Mouse (Mus musculus): ENCODE measurements around the gene Sh2d6. TPM values are rescaled to one million over a fixed set of nuclear protein-coding genes. Genes with fewer than 3 reads are reported as not detected.
"Not testable (repeated sequence)": the region's sequence is repeated elsewhere in the genome, so short reads cannot be mapped to it uniquely, and the experiment has no call there.

Sh2d6 gene
- polyA plus RNA-seq, 1 experiment from 2014 or later, result not detected

- no peak overlapping the region for H3K4me2 ChIP-seq (ENCODE audit: low read depth, low read length)
- H3K4me1 ChIP-seq (ENCODE audit: control insufficient read depth, low read depth, low read length), result no peaks in the 10 kb centered on the region
- no peak for ATAC-seq (ENCODE audit: low read depth)
- H3K36me3 ChIP-seq (ENCODE audit: control insufficient read depth, insufficient read depth), result no peaks in the 10 kb centered on the region
- H3K27me3 ChIP-seq (ENCODE audit: control insufficient read depth, insufficient read depth, low read depth, low read length), result no peaks in the 10 kb centered on the region
- no peaks in the 10 kb centered on the region for H3K9me3 ChIP-seq (replicated peaks; ENCODE audit: control insufficient read depth, low read length)
- H3K4me3 ChIP-seq (ENCODE audit: low read depth, low read length), result no peak overlapping the region
- H3K27ac ChIP-seq (ENCODE audit: low read length), result no peak overlapping the region
- no peak overlapping the region for H3K9ac ChIP-seq (ENCODE audit: low read depth, low read length)
- WGBS (ENCODE audit: insufficient replicate concordance), result 47% methylated on average over 12 of the region's 12 CpGs
Measured at GRCm38 (mm10) chr6:72479645-72480421, 41.7 kb downstream of the Sh2d6 start.

- not testable (repeated sequence) for H3K27ac ChIP-seq (ENCODE audit: low read length); H3K9ac ChIP-seq (ENCODE audit: low read depth, low read length); H3K4me3 ChIP-seq (ENCODE audit: low read depth, low read length); ATAC-seq (ENCODE audit: low read depth); H3K4me1 ChIP-seq (ENCODE audit: control insufficient read depth, low read depth, low read length); H3K36me3 ChIP-seq (ENCODE audit: control insufficient read depth, insufficient read depth); H3K9me3 ChIP-seq (replicated peaks; ENCODE audit: control insufficient read depth, low read length); H3K27me3 ChIP-seq (ENCODE audit: control insufficient read depth, insufficient read depth, low read depth, low read length); H3K4me2 ChIP-seq (ENCODE audit: low read depth, low read length)
- 83% methylated on average over 2 of the region's 3 CpGs for WGBS (ENCODE audit: insufficient replicate concordance)
Measured at GRCm38 (mm10) chr6:72478691-72479090, 42.8 kb downstream of the Sh2d6 start.

- Histone ChIP-seq H3K27me3 (ENCODE audit: control insufficient read depth, insufficient read depth, low read depth, low read length) (no peaks in the 10 kb centered on the region), H3K9ac (ENCODE audit: low read depth, low read length) (no peak overlapping the region), H3K4me1 (ENCODE audit: control insufficient read depth, low read depth, low read length) (no peaks in the 10 kb centered on the region), H3K36me3 (ENCODE audit: control insufficient read depth, insufficient read depth) (no peaks in the 10 kb centered on the region), H3K4me3 (ENCODE audit: low read depth, low read length) (no peak overlapping the region), H3K9me3 (replicated peaks; ENCODE audit: control insufficient read depth, low read length) (no peaks in the 10 kb centered on the region), H3K4me2 (ENCODE audit: low read depth, low read length) (no peak overlapping the region), H3K27ac (ENCODE audit: low read length) (no peak overlapping the region)
- 67% methylated on average over 3 of the region's 3 CpGs for WGBS (ENCODE audit: insufficient replicate concordance)
- ATAC-seq (ENCODE audit: low read depth), result no peak
Measured at GRCm38 (mm10) chr6:72477621-72478020, 43.9 kb downstream of the Sh2d6 start.

GRCm38 (mm10) chr6:72476836-72477235, 44.7 kb downstream of the Sh2d6 start:
- Histone ChIP-seq H3K4me2 (ENCODE audit: low read depth, low read length) (no peak overlapping the region), H3K27me3 (ENCODE audit: control insufficient read depth, insufficient read depth, low read depth, low read length) (no peaks in the 10 kb centered on the region), H3K9me3 (replicated peaks; ENCODE audit: control insufficient read depth, low read length) (no peaks in the 10 kb centered on the region), H3K36me3 (ENCODE audit: control insufficient read depth, insufficient read depth) (no peaks in the 10 kb centered on the region), H3K27ac (ENCODE audit: low read length) (no peak overlapping the region), H3K9ac (ENCODE audit: low read depth, low read length) (no peak overlapping the region), H3K4me1 (ENCODE audit: control insufficient read depth, low read depth, low read length) (no peaks in the 10 kb centered on the region), H3K4me3 (ENCODE audit: low read depth, low read length) (no peak overlapping the region)
- no peak for ATAC-seq (ENCODE audit: low read depth)
- 71% methylated on average over 5 of the region's 5 CpGs for WGBS (ENCODE audit: insufficient replicate concordance)

GRCm38 (mm10) chr6:72475221-72475985, 46.1 kb downstream of the Sh2d6 start:
- Histone ChIP-seq H3K27ac (ENCODE audit: low read length) (no peak overlapping the region), H3K4me3 (ENCODE audit: low read depth, low read length) (no peak overlapping the region), H3K9ac (ENCODE audit: low read depth, low read length) (no peak overlapping the region), H3K27me3 (ENCODE audit: control insufficient read depth, insufficient read depth, low read depth, low read length) (no peaks in the 10 kb centered on the region), H3K4me1 (ENCODE audit: control insufficient read depth, low read depth, low read length) (no peaks in the 10 kb centered on the region), H3K36me3 (ENCODE audit: control insufficient read depth, insufficient read depth) (no peaks in the 10 kb centered on the region), H3K4me2 (ENCODE audit: low read depth, low read length) (no peak overlapping the region), H3K9me3 (replicated peaks; ENCODE audit: control insufficient read depth, low read length) (no peaks in the 10 kb centered on the region)
- ATAC-seq (ENCODE audit: low read depth), result no peak
- WGBS (ENCODE audit: insufficient replicate concordance), result 70% methylated on average over 4 of the region's 4 CpGs

- Histone ChIP-seq H3K27ac (ENCODE audit: low read length) (no peak overlapping the region), H3K4me3 (ENCODE audit: low read depth, low read length) (no peak overlapping the region), H3K4me1 (ENCODE audit: control insufficient read depth, low read depth, low read length) (no peaks in the 10 kb centered on the region), H3K27me3 (ENCODE audit: control insufficient read depth, insufficient read depth, low read depth, low read length) (no peaks in the 10 kb centered on the region), H3K9me3 (replicated peaks; ENCODE audit: control insufficient read depth, low read length) (no peaks in the 10 kb centered on the region), H3K4me2 (ENCODE audit: low read depth, low read length) (no peak overlapping the region), H3K9ac (ENCODE audit: low read depth, low read length) (no peak overlapping the region), H3K36me3 (ENCODE audit: control insufficient read depth, insufficient read depth) (no peaks in the 10 kb centered on the region)
- ATAC-seq (ENCODE audit: low read depth), result no peak
- WGBS (ENCODE audit: insufficient replicate concordance), result 51% methylated on average over 14 of the region's 14 CpGs
Measured at GRCm38 (mm10) chr6:72473264-72474041, 48.1 kb downstream of the Sh2d6 start.

- no peaks in the 10 kb centered on the region for H3K27me3 ChIP-seq (ENCODE audit: control insufficient read depth, insufficient read depth, low read depth, low read length)
- WGBS (ENCODE audit: insufficient replicate concordance), result 70% methylated on average over 4 of the region's 4 CpGs
- no peak overlapping the region for H3K9ac ChIP-seq (ENCODE audit: low read depth, low read length)
- no peaks in the 10 kb centered on the region; the same call in 1 of the 2 replicates for H3K4me1 ChIP-seq (ENCODE audit: control insufficient read depth, low read depth, low read length)
- no peak overlapping the region for H3K4me3 ChIP-seq (ENCODE audit: low read depth, low read length)
- H3K9me3 ChIP-seq (replicated peaks; ENCODE audit: control insufficient read depth, low read length), result no peaks in the 10 kb centered on the region
- H3K4me2 ChIP-seq (ENCODE audit: low read depth, low read length), result no peak overlapping the region
- no peaks in the 10 kb centered on the region for H3K36me3 ChIP-seq (ENCODE audit: control insufficient read depth, insufficient read depth)
- H3K27ac ChIP-seq (ENCODE audit: low read length), result no peak overlapping the region
- ATAC-seq (ENCODE audit: low read depth), result no peak
Measured at GRCm38 (mm10) chr6:72466171-72466570, 55.3 kb downstream of the Sh2d6 start.

- Histone ChIP-seq H3K27me3 (ENCODE audit: control insufficient read depth, insufficient read depth, low read depth, low read length) (no peaks in the 10 kb centered on the region), H3K4me1 (ENCODE audit: control insufficient read depth, low read depth, low read length) (no peaks in the 10 kb centered on the region; the same call in none of the 2 replicates), H3K27ac (ENCODE audit: low read length) (no peak overlapping the region), H3K4me3 (ENCODE audit: low read depth, low read length) (no peak overlapping the region), H3K9ac (ENCODE audit: low read depth, low read length) (no peak overlapping the region), H3K9me3 (replicated peaks; ENCODE audit: control insufficient read depth, low read length) (no peaks in the 10 kb centered on the region), H3K36me3 (ENCODE audit: control insufficient read depth, insufficient read depth) (no peaks in the 10 kb centered on the region), H3K4me2 (ENCODE audit: low read depth, low read length) (no peak overlapping the region)
- ATAC-seq (ENCODE audit: low read depth), result no peak
- WGBS (ENCODE audit: insufficient replicate concordance), result 52% methylated on average over 8 of the region's 8 CpGs
Measured at GRCm38 (mm10) chr6:72465361-72466157, 55.9 kb downstream of the Sh2d6 start.
